In the genomic region with DNA sequence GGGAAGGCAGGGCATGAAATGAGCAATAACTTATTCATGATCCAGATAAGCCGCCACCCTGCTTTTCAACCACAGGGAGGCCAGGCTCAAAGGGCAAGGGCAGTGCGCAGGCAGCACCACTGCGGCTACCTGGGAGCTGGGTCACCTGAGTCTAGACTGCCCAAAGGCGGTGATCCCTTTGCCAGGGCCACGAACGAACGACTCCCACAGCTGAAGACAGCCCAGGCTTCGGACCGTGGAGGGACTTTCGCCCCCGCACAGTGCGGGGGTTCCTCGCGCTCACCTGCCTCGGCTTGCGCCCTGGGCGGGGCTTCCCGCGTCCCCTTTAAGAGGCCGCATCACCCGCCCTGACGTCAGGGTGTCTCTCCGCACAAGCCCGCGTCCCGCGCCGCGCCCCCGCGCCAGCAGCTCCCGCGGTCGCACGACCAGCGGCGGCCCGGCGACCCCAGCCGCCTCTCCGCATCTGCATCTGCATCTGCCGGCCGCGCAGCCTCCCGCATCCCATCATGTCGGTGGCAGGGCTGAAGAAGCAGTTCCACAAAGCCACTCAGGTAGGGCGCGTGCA, we compare ENCODE assay signal across 8 mouse cellular contexts. TPM values are rescaled to one million over a fixed set of nuclear protein-coding genes. Genes with fewer than 3 reads are reported as not detected.
DNase-seq lines count a peak whose midpoint lies in the region; ATAC-seq and TF ChIP-seq lines count a peak whose summit lies in the region.

A gene (plus strand): TSS at position 56 of the 565 bp plus-strand sequence.

- no peak for TF ChIP-seq EP300 in liver, postnatal 0 days (IDR thresholded peaks at IDR 0.05; ENCODE audit: low read depth)

- peak within 1 kb of the TSS; percentile 59 for H3K9ac ChIP-seq in embryonic facial prominence, embryonic 11.5 days (replicated peaks; ENCODE audit: low read length)
- no peak within 1 kb of the TSS for H3K9ac ChIP-seq in liver, postnatal 0 days (replicated peaks)

- intact Hi-C loops in heart, postnatal 10 days (cut with DNase I), result no loop called here

- H3K9me3 ChIP-seq in megakaryocyte, embryonic 14.5 days, result peaks cover 10% of the 10 kb centered on the region; the same call in 1 of the 2 replicates
- H3K9me3 ChIP-seq in embryonic facial prominence, embryonic 11.5 days (replicated peaks; ENCODE audit: control insufficient read depth, low read length), result no peaks in the 10 kb centered on the region
- no peaks in the 10 kb centered on the region for H3K9me3 ChIP-seq in liver, postnatal 0 days (ENCODE audit: low read length)

- peaks cover 10% of the 10 kb centered on the region for H3K4me1 ChIP-seq in megakaryocyte, embryonic 14.5 days
- no peaks in the 10 kb centered on the region; the same call in 1 of the 2 replicates for H3K4me1 ChIP-seq in embryonic facial prominence, embryonic 11.5 days (ENCODE audit: control insufficient read depth, insufficient read depth, low read length)
- H3K4me1 ChIP-seq in liver, postnatal 0 days (ENCODE audit: insufficient read depth), result no peaks in the 10 kb centered on the region
- H3K4me1 ChIP-seq in thymus, adult 2 months (replicated peaks; ENCODE audit: control insufficient read depth, insufficient read depth, low read length), result no peaks in the 10 kb centered on the region

- WGBS in embryonic facial prominence, embryonic 11.5 days, result under 1% methylated on average over 47 of the region's 48 CpGs
- under 1% methylated on average over 48 of the region's 48 CpGs for WGBS in large intestine, adult 2 months
- under 1% methylated on average over 43 of the region's 48 CpGs for WGBS in liver, postnatal 0 days (ENCODE audit: insufficient replicate concordance)
- 4% methylated on average over 48 of the region's 48 CpGs for WGBS in thymus, adult 2 months

- ATAC-seq in megakaryocyte, adult 5-6 weeks (ENCODE audit: poor library complexity, severe bottlenecking), result no peak
- ATAC-seq in embryonic facial prominence, embryonic 11.5 days (replicated peaks; ENCODE audit: insufficient number of reproducible peaks, low FRiP score, low TSS enrichment, low read depth), result peak; percentile 82
- no peak for ATAC-seq in liver, postnatal 0 days

- H3K4me3 ChIP-seq in megakaryocyte, embryonic 14.5 days (replicated peaks), result peak within 1 kb of the TSS; percentile 67
- peak within 1 kb of the TSS; percentile 67 for H3K4me3 ChIP-seq in embryonic facial prominence, embryonic 11.5 days (ENCODE audit: low read depth, low read length)
- peak within 1 kb of the TSS; percentile 45 for H3K4me3 ChIP-seq in liver, postnatal 0 days (ENCODE audit: low read depth, low read length)
- no peak within 1 kb of the TSS for H3K4me3 ChIP-seq in thymus, adult 2 months (ENCODE audit: control insufficient read depth, insufficient read depth, low read length)

- H3K36me3 ChIP-seq in megakaryocyte, embryonic 14.5 days (replicated peaks; ENCODE audit: low read length), result no peaks in the 10 kb centered on the region
- H3K36me3 ChIP-seq in embryonic facial prominence, embryonic 11.5 days (replicated peaks; ENCODE audit: control insufficient read depth, insufficient read depth, low read depth, low read length), result no peaks in the 10 kb centered on the region
- H3K36me3 ChIP-seq in liver, postnatal 0 days (replicated peaks; ENCODE audit: insufficient read depth, low read length), result no peaks in the 10 kb centered on the region
- H3K36me3 ChIP-seq in thymus, adult 2 months (ENCODE audit: control insufficient read depth, insufficient read depth, low read length), result no peaks in the 10 kb centered on the region

- H3K27me3 ChIP-seq in megakaryocyte, embryonic 14.5 days (replicated peaks), result peaks cover 41% of the 10 kb centered on the region
- H3K27me3 ChIP-seq in embryonic facial prominence, embryonic 11.5 days (ENCODE audit: control insufficient read depth, insufficient read depth, low read length), result peaks cover 20% of the 10 kb centered on the region
- peaks cover 30% of the 10 kb centered on the region for H3K27me3 ChIP-seq in liver, postnatal 0 days (ENCODE audit: insufficient read depth, low read length)
- H3K27me3 ChIP-seq in thymus, adult 2 months (ENCODE audit: control insufficient read depth, insufficient read depth, low read length), result no peaks in the 10 kb centered on the region; the same call in 1 of the 2 replicates

- TF ChIP-seq CTCF in liver, postnatal 0 days (IDR thresholded peaks at IDR 0.05; ENCODE audit: low read depth), result no peak
- TF ChIP-seq CTCF in thymus, adult 2 months (IDR thresholded peaks at IDR 0.05; ENCODE audit: borderline replicate concordance, control insufficient read depth, extremely low read depth, insufficient read depth, low read length, poor library complexity), result no peak

- no peak for TF ChIP-seq POLR2A in thymus, adult 2 months (IDR thresholded peaks at IDR 0.05; ENCODE audit: control insufficient read depth, extremely low read depth, insufficient read depth, low read length, poor library complexity)

- peak; percentile 58 for DNase-seq in embryonic facial prominence, embryonic 11.5 days (ENCODE audit: low spot score)
- DNase-seq in heart, postnatal 10 days, result peak; percentile 8 to 10
- DNase-seq in large intestine, adult 2 months (ENCODE audit: low read depth, low spot score), result peak; percentile 70
- DNase-seq in liver, postnatal 0 days, result peak; percentile 18
- peak; percentile 65 for DNase-seq in retina, adult 2 months (ENCODE audit: low read depth, low spot score)
- DNase-seq in thymus, adult 2 months, result no peak

- no peak within 1 kb of the TSS for H3K27ac ChIP-seq in embryonic facial prominence, embryonic 11.5 days (replicated peaks; ENCODE audit: low read depth, low read length)
- no peak within 1 kb of the TSS for H3K27ac ChIP-seq in liver, postnatal 0 days (ENCODE audit: low read depth)
- no peak within 1 kb of the TSS for H3K27ac ChIP-seq in thymus, adult 2 months (ENCODE audit: control insufficient read depth, insufficient read depth, low read length)

- H3K4me2 ChIP-seq in embryonic facial prominence, embryonic 11.5 days (ENCODE audit: low read depth, low read length), result peak within 1 kb of the TSS; percentile 97
- peak within 1 kb of the TSS; percentile 73 for H3K4me2 ChIP-seq in liver, postnatal 0 days (ENCODE audit: low read depth, low read length)

RNA-seq across cellular contexts. Expression of the gene that starts here (rescaled TPM):
- not detected in 2 replicates for polyA plus RNA-seq in megakaryocyte, embryonic 14.5 days (2012; ENCODE audit: insufficient read depth, low replicate concordance)
- not detected in 2 replicates for total RNA-seq in megakaryocyte, adult 5-6 weeks (2015)
- total RNA-seq in megakaryocyte, adult 5-6 weeks (2017), result not detected in 2 replicates
- 4.7 and 5.2 TPM in 2 replicates for polyA plus RNA-seq in embryonic facial prominence, embryonic 11.5 days (2014; fragmentation: Nextera tagmentation; extraction: Ambion mirVana)
- 1 to 10 TPM; 1.0 to 1.3 TPM for total RNA-seq in heart, postnatal 10 days (2021)
- 9.6 and 12.7 TPM in 2 replicates for polyA plus RNA-seq in large intestine, adult 2 months (2012; rRNA removed)
- polyA plus RNA-seq in liver, postnatal 0 days (2015; fragmentation: Nextera tagmentation; extraction: Ambion mirVana), result not detected in 2 replicates
- 0.11 and 0.22 TPM in 2 replicates for polyA plus RNA-seq in thymus, adult 2 months (2012; rRNA removed)

Comparison
In these comparisons a context has a peak if more than half of its experiments do, and no peak if none do; other contexts are left out.
1. Peak in DNase-seq, H3K4me3 ChIP-seq and H3K4me2 ChIP-seq in liver, postnatal 0 days; RNA of the gene not detected or under 1 TPM.